Comparison of ENCODE assay signal across 8 mouse cellular contexts in the genomic region with DNA sequence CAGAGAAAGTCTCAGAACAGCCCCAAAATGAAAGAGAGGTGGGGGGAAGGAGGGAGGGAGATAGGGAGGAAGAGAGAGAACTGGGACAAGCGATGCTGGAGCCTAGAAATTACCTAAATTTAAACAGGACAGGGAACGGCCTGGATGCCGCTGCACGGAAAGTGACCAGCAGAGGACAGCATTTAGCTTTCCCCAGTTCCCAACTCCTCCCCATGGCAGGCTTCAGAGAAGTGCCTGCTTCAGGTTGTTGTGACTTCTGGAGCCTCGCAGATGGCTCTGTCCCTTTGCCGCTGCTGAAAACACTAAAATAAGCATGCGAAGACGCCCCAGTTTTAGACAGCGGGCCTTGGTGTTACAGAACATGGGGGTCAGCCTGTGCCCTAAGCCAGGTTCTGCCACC. TPM values are rescaled to one million over a fixed set of nuclear protein-coding genes. Genes with fewer than 3 reads are reported as not detected.
A peak's percentile ranks its signal among the peaks of the same experiment; 100 is the strongest.
DNase-seq lines count a peak whose midpoint lies in the region; ATAC-seq and TF ChIP-seq lines count a peak whose summit lies in the region.

No protein-coding gene starts in this region.

- DNase-seq in CD4-positive helper T cell, adult 2 months (ENCODE audit: low read depth, low spot score) = peak; percentile 51
- peak; percentile 72 to 89 for DNase-seq in adrenal gland, adult (ENCODE audit: inconsistent age in 2 of 2, low spot score in 1 of 2)
- DNase-seq in embryo, embryonic 11 days = peak; percentile 85
- peak; percentile 61 for DNase-seq in heart, adult 8-10 months (ENCODE audit: low spot score)
- peak; percentile 92 for DNase-seq in kidney, postnatal 0 days (ENCODE audit: low spot score)
- DNase-seq in lung, adult 18-20 months = peak; percentile 60 to 72
- DNase-seq in urinary bladder, postnatal 4 days (ENCODE audit: low spot score in 2 of 2) = peak; percentile 47 to 70

- H3K4me3 ChIP-seq in kidney, postnatal 0 days (replicated peaks; ENCODE audit: low read depth, low read length) = no peak overlapping the region

- 9% methylated on average over 9 of the region's 9 CpGs for WGBS in kidney, postnatal 0 days

- no peaks in the 10 kb centered on the region for H3K4me1 ChIP-seq in kidney, postnatal 0 days (replicated peaks; ENCODE audit: insufficient read depth, low read length)

- peak; percentile 97 for TF ChIP-seq CTCF in kidney, postnatal 0 days (IDR thresholded peaks at IDR 0.05; ENCODE audit: low read depth)

- H3K9me3 ChIP-seq in kidney, postnatal 0 days (replicated peaks; ENCODE audit: low read length) = no peaks in the 10 kb centered on the region

- no peak overlapping the region for H3K9ac ChIP-seq in kidney, postnatal 0 days (ENCODE audit: low read depth, low read length)

- H3K36me3 ChIP-seq in kidney, postnatal 0 days (ENCODE audit: insufficient read depth, low read length) = no peaks in the 10 kb centered on the region

- H3K27ac ChIP-seq in kidney, postnatal 0 days = no peak overlapping the region

- no peak overlapping the region for H3K4me2 ChIP-seq in kidney, postnatal 0 days (ENCODE audit: low read length)

- ATAC-seq in kidney, postnatal 0 days (replicated peaks; ENCODE audit: low FRiP score, low read depth) = peak; percentile 54; the same call in 1 of the 2 replicates
- ATAC-seq in neutrophil, adult 5-6 weeks (ENCODE audit: extremely low read depth, insufficient number of reproducible peaks, low FRiP score, poor library complexity, severe bottlenecking) = peak; percentile 58; the same call in 1 of the 2 replicates

- H3K27me3 ChIP-seq in kidney, postnatal 0 days (ENCODE audit: insufficient read depth, low read length) = no peaks in the 10 kb centered on the region

RNA-seq across cellular contexts. Expression of a gene that starts 25.5 kb away (rescaled TPM):
- total RNA-seq in heart, adult 8-10 months (2022) = 10 to 100 TPM; 79.8 to 88.1 (median 84.4) TPM
- 83.7 and 95.6 TPM in 2 replicates for polyA plus RNA-seq in kidney, postnatal 0 days (2015; fragmentation: Nextera tagmentation; extraction: Ambion mirVana)
- total RNA-seq in neutrophil, adult 5-6 weeks (2017) = 43.6 and 47.0 TPM in 2 replicates

RNA-seq across cellular contexts. Expression of a gene that starts 47.6 kb away (rescaled TPM):
- 10 to 100 TPM; 28.3 to 37.1 (median 32.0) TPM for total RNA-seq in heart, adult 8-10 months (2022)
- polyA plus RNA-seq in kidney, postnatal 0 days (2015; fragmentation: Nextera tagmentation; extraction: Ambion mirVana) = 15.7 and 15.9 TPM in 2 replicates
- 10.1 TPM in 2 replicates for total RNA-seq in neutrophil, adult 5-6 weeks (2017)
